ENCODE assay signal across 8 mouse cellular contexts in genomic region chr16:38758104-38758861, GRCm38 (mm10). TPM values are rescaled to one million over a fixed set of nuclear protein-coding genes. Genes with fewer than 3 reads are reported as not detected.
A peak's percentile ranks its signal among the peaks of the same experiment; 100 is the strongest.
DNase-seq lines count a peak whose midpoint lies in the region; ATAC-seq lines count a peak whose summit lies in the region.
"Had no signal": no experiment of that assay in that cellular context is flagged by ENCODE, and none has a peak within 500 bp of the region (broad histone marks: within the 10 kb centered on the region; RNA-seq: fewer than 3 reads in every experiment).

No protein-coding gene starts in this region.

- no peaks in the 10 kb centered on the region for H3K9me3 ChIP-seq in liver, embryonic 16.5 days (replicated peaks; ENCODE audit: control insufficient read depth, low read length)

- WGBS in liver, embryonic 16.5 days (ENCODE audit: insufficient replicate concordance) = 55% methylated on average over 12 of the region's 12 CpGs

- no peak overlapping the region for H3K9ac ChIP-seq in liver, embryonic 16.5 days (ENCODE audit: low read depth, low read length)
- H3K9ac ChIP-seq: liver, embryonic 14.5 days had no signal

- H3K4me2 ChIP-seq in liver, embryonic 16.5 days (ENCODE audit: low read depth, low read length) = no peak overlapping the region

- intact Hi-C loops in heart, postnatal 36 days (cut with DNase I) = loop anchor here (2.0 kb wide), 1 partner anchor 27 kb away; no protein-coding TSS in a partner anchor

- ATAC-seq in liver, embryonic 16.5 days (ENCODE audit: low read depth) = peak; percentile 30

- H3K27me3 ChIP-seq in liver, embryonic 16.5 days (ENCODE audit: control insufficient read depth, insufficient read depth, low read depth, low read length) = peaks cover under 1% of the 10 kb centered on the region; the same call in 1 of the 2 replicates

- no peaks in the 10 kb centered on the region for H3K36me3 ChIP-seq in liver, embryonic 16.5 days (ENCODE audit: control insufficient read depth, insufficient read depth)

- H3K4me1 ChIP-seq in liver, embryonic 16.5 days (ENCODE audit: control insufficient read depth, low read depth, low read length) = peaks cover 2% of the 10 kb centered on the region; the same call in 1 of the 2 replicates

- peak; percentile 17 for DNase-seq in R1 (ENCODE audit: low read depth, low spot score)
- DNase-seq in adrenal gland, postnatal 14 days = peak; percentile 34
- peak; percentile 30 to 54 for DNase-seq in heart, postnatal 36 days
- DNase-seq in ovary, adult 18-20 months (ENCODE audit: low spot score) = no peak
- DNase-seq in right cerebral cortex, adult 18-20 months = no peak
- no peak for DNase-seq in urinary bladder, postnatal 36 days (ENCODE audit: low spot score in 2 of 2)

- no peak overlapping the region for H3K4me3 ChIP-seq in liver, embryonic 16.5 days (ENCODE audit: low read depth, low read length)

- no peak overlapping the region for H3K27ac ChIP-seq in liver, embryonic 16.5 days (ENCODE audit: low read length)
- H3K27ac ChIP-seq: liver, embryonic 14.5 days had no signal

RNA-seq across cellular contexts. Expression of gene B4galt4, which starts 16.2 kb away (rescaled TPM):
- total RNA-seq in adrenal gland, postnatal 14 days (2021) = 12.9 and 15.2 TPM in 2 replicates
- 10 to 100 TPM; 10.1 to 11.9 TPM for total RNA-seq in heart, postnatal 36 days (2021)
- polyA plus RNA-seq in liver, embryonic 16.5 days (2015; fragmentation: Nextera tagmentation; extraction: Ambion mirVana) = 2.6 and 2.9 TPM in 2 replicates

RNA-seq across cellular contexts. Expression of gene Upk1b, which starts 41.8 kb away (rescaled TPM):
- total RNA-seq in adrenal gland, postnatal 14 days (2021) = 3.3 and 3.7 TPM in 2 replicates
- 1 to 10 TPM; 3.1 to 5.9 TPM for total RNA-seq in heart, postnatal 36 days (2021)
- polyA plus RNA-seq in liver, embryonic 16.5 days (2015; fragmentation: Nextera tagmentation; extraction: Ambion mirVana) = 1.4 and 1.7 TPM in 2 replicates

RNA-seq across cellular contexts. Expression of gene Arhgap31, which starts 45.2 kb away (rescaled TPM):
- total RNA-seq in adrenal gland, postnatal 14 days (2021) = 34.8 and 37.5 TPM in 2 replicates
- total RNA-seq in heart, postnatal 36 days (2021) = 10 to 100 TPM; 37.4 to 43.5 TPM
- 1.6 and 1.7 TPM in 2 replicates for polyA plus RNA-seq in liver, embryonic 16.5 days (2015; fragmentation: Nextera tagmentation; extraction: Ambion mirVana)

Comparison
In these comparisons a context has a peak if more than half of its experiments do, and no peak if none do; other contexts are left out.
1. DNase-seq: peak in R1 (single experiment), adrenal gland, postnatal 14 days (single experiment) and heart, postnatal 36 days (2 of 2); none in ovary, adult 18-20 months (single experiment), right cerebral cortex, adult 18-20 months (single experiment) and urinary bladder, postnatal 36 days (0 of 2).